Mouse (Mus musculus): ENCODE results near the gene Homez. TPM values are rescaled to one million over a fixed set of nuclear protein-coding genes. Genes with fewer than 3 reads are reported as not detected.

Gene Homez
- polyA plus RNA-seq, 1 experiment from 2014 or later, result 9.4 TPM

GRCm38 (mm10) chr14:54822301-54822700 lies 48.5 kb downstream of the Homez start:
- ATAC-seq (ENCODE audit: low FRiP score, low TSS enrichment), result no peak
- H3K27ac ChIP-seq (replicated peaks; ENCODE audit: low read depth, low read length), result no peak overlapping the region
- no peaks in the 10 kb centered on the region for H3K4me1 ChIP-seq (ENCODE audit: control insufficient read depth, insufficient read depth, low read length)
- H3K36me3 ChIP-seq (ENCODE audit: control insufficient read depth, insufficient read depth, low read length), result no peaks in the 10 kb centered on the region
- no peak overlapping the region for H3K4me2 ChIP-seq (ENCODE audit: low read length)
- H3K9me3 ChIP-seq (ENCODE audit: control insufficient read depth, low read length), result no peaks in the 10 kb centered on the region
- no peak for DNase-seq
- 92% methylated on average over 2 of the region's 2 CpGs for WGBS
- no peak overlapping the region for H3K4me3 ChIP-seq (replicated peaks; ENCODE audit: low read depth, low read length)
- no peak overlapping the region for H3K9ac ChIP-seq (replicated peaks; ENCODE audit: low read length)
- no peaks in the 10 kb centered on the region for H3K27me3 ChIP-seq (ENCODE audit: control insufficient read depth, insufficient read depth, low read length)

GRCm38 (mm10) chr14:54817791-54818190 lies 53.0 kb downstream of the Homez start:
- no peaks in the 10 kb centered on the region for H3K4me1 ChIP-seq (ENCODE audit: control insufficient read depth, insufficient read depth, low read length)
- H3K36me3 ChIP-seq (ENCODE audit: control insufficient read depth, insufficient read depth, low read length), result no peaks in the 10 kb centered on the region
- H3K27me3 ChIP-seq (ENCODE audit: control insufficient read depth, insufficient read depth, low read length), result no peaks in the 10 kb centered on the region
- no peak overlapping the region for H3K27ac ChIP-seq (replicated peaks; ENCODE audit: low read depth, low read length)
- no peaks in the 10 kb centered on the region for H3K9me3 ChIP-seq (ENCODE audit: control insufficient read depth, low read length)
- no peak overlapping the region for H3K4me3 ChIP-seq (replicated peaks; ENCODE audit: low read depth, low read length)
- 51% methylated on average over 2 of the region's 2 CpGs for WGBS
- H3K9ac ChIP-seq (replicated peaks; ENCODE audit: low read length), result no peak overlapping the region
- ATAC-seq (ENCODE audit: low FRiP score, low TSS enrichment) (no peak), DNase-seq (peak; percentile 47)
- no peak overlapping the region for H3K4me2 ChIP-seq (ENCODE audit: low read length)

- Histone ChIP-seq H3K9me3 (ENCODE audit: control insufficient read depth, low read length) (no peaks in the 10 kb centered on the region), H3K9ac (replicated peaks; ENCODE audit: low read length) (no peak overlapping the region), H3K4me2 (ENCODE audit: low read length) (no peak overlapping the region), H3K27me3 (ENCODE audit: control insufficient read depth, insufficient read depth, low read length) (no peaks in the 10 kb centered on the region), H3K27ac (replicated peaks; ENCODE audit: low read depth, low read length) (no peak overlapping the region), H3K4me3 (replicated peaks; ENCODE audit: low read depth, low read length) (no peak overlapping the region), H3K36me3 (ENCODE audit: control insufficient read depth, insufficient read depth, low read length) (no peaks in the 10 kb centered on the region), H3K4me1 (ENCODE audit: control insufficient read depth, insufficient read depth, low read length) (no peaks in the 10 kb centered on the region)
- no peak for DNase-seq
- no peak for ATAC-seq (ENCODE audit: low FRiP score, low TSS enrichment)
- 68% methylated on average over 3 of the region's 3 CpGs for whole genome bisulfite sequencing
Measured at GRCm38 (mm10) chr14:54815737-54816136, 55.0 kb downstream of the Homez start.

GRCm38 (mm10) chr14:54813991-54814390 lies 56.8 kb downstream of the Homez start, which contains the start of gene Rnf212b:
Rnf212b (plus strand) TSS chr14:54814141.
- 88% methylated on average over 29 of the region's 29 CpGs for WGBS
- H3K4me1 ChIP-seq (ENCODE audit: control insufficient read depth, insufficient read depth, low read length), result no peaks in the 10 kb centered on the region
- no peak for ATAC-seq (ENCODE audit: low FRiP score, low TSS enrichment)
- no peak within 1 kb of the TSS for H3K4me2 ChIP-seq (ENCODE audit: low read length)
- no peak within 1 kb of the TSS for H3K9ac ChIP-seq (replicated peaks; ENCODE audit: low read length)
- no peak within 1 kb of the TSS for H3K27ac ChIP-seq (replicated peaks; ENCODE audit: low read depth, low read length)
- no peak within 1 kb of the TSS for H3K4me3 ChIP-seq (replicated peaks; ENCODE audit: low read depth, low read length)
- no peaks in the 10 kb centered on the region for H3K9me3 ChIP-seq (ENCODE audit: control insufficient read depth, low read length)
- no peak for DNase-seq
- no peaks in the 10 kb centered on the region for H3K27me3 ChIP-seq (ENCODE audit: control insufficient read depth, insufficient read depth, low read length)
- no peaks in the 10 kb centered on the region for H3K36me3 ChIP-seq (ENCODE audit: control insufficient read depth, insufficient read depth, low read length)

GRCm38 (mm10) chr14:54809668-54810033 lies 61.1 kb downstream of the Homez start:
- no peak overlapping the region for H3K27ac ChIP-seq (replicated peaks; ENCODE audit: low read depth, low read length)
- 87% methylated on average over 3 of the region's 3 CpGs for WGBS
- no peak for ATAC-seq (ENCODE audit: low FRiP score, low TSS enrichment)

GRCm38 (mm10) chr14:54808718-54809667 lies 61.8 kb downstream of the Homez start:
- H3K4me1 ChIP-seq (ENCODE audit: control insufficient read depth, insufficient read depth, low read length), result no peaks in the 10 kb centered on the region
- ATAC-seq (ENCODE audit: low FRiP score, low TSS enrichment) (no peak), DNase-seq (no peak)
- H3K27me3 ChIP-seq (ENCODE audit: control insufficient read depth, insufficient read depth, low read length), result no peaks in the 10 kb centered on the region
- H3K9ac ChIP-seq (replicated peaks; ENCODE audit: low read length), result no peak overlapping the region
- 81% methylated on average over 4 of the region's 4 CpGs for WGBS
- no peaks in the 10 kb centered on the region for H3K36me3 ChIP-seq (ENCODE audit: control insufficient read depth, insufficient read depth, low read length)
- no peak overlapping the region for H3K4me2 ChIP-seq (ENCODE audit: low read length)
- H3K4me3 ChIP-seq (replicated peaks; ENCODE audit: low read depth, low read length), result no peak overlapping the region
- no peaks in the 10 kb centered on the region for H3K9me3 ChIP-seq (ENCODE audit: control insufficient read depth, low read length)
- no peak overlapping the region for H3K27ac ChIP-seq (replicated peaks; ENCODE audit: low read depth, low read length)

More at GRCm38 (mm10) chr14:54809668-54810033, 61.1 kb downstream of the Homez start:
- Histone ChIP-seq H3K27me3 (ENCODE audit: control insufficient read depth, insufficient read depth, low read length) (no peaks in the 10 kb centered on the region), H3K9me3 (ENCODE audit: control insufficient read depth, low read length) (no peaks in the 10 kb centered on the region), H3K4me2 (ENCODE audit: low read length) (no peak overlapping the region), H3K36me3 (ENCODE audit: control insufficient read depth, insufficient read depth, low read length) (no peaks in the 10 kb centered on the region), H3K4me3 (replicated peaks; ENCODE audit: low read depth, low read length) (no peak overlapping the region), H3K4me1 (ENCODE audit: control insufficient read depth, insufficient read depth, low read length) (no peaks in the 10 kb centered on the region), H3K9ac (replicated peaks; ENCODE audit: low read length) (no peak overlapping the region)
- DNase-seq, result no peak

- no peak for DNase-seq
- no peak for ATAC-seq (ENCODE audit: low FRiP score, low TSS enrichment)
- H3K27ac ChIP-seq (replicated peaks; ENCODE audit: low read depth, low read length), result no peak overlapping the region
- 87% methylated on average over 4 of the region's 4 CpGs for WGBS
- no peaks in the 10 kb centered on the region for H3K36me3 ChIP-seq (ENCODE audit: control insufficient read depth, insufficient read depth, low read length)
- H3K9ac ChIP-seq (replicated peaks; ENCODE audit: low read length), result no peak overlapping the region
- no peaks in the 10 kb centered on the region for H3K9me3 ChIP-seq (ENCODE audit: control insufficient read depth, low read length)
- no peak overlapping the region for H3K4me3 ChIP-seq (replicated peaks; ENCODE audit: low read depth, low read length)
- no peak overlapping the region for H3K4me2 ChIP-seq (ENCODE audit: low read length)
- no peaks in the 10 kb centered on the region for H3K27me3 ChIP-seq (ENCODE audit: control insufficient read depth, insufficient read depth, low read length)
- H3K4me1 ChIP-seq (ENCODE audit: control insufficient read depth, insufficient read depth, low read length), result no peaks in the 10 kb centered on the region
Measured at GRCm38 (mm10) chr14:54806124-54806523, 64.6 kb downstream of the Homez start.

Measured in midbrain, embryonic 14.5 days (tissue).